Mouse (Mus musculus) cerebellum, postnatal 4 days (tissue): ENCODE results near the gene Mettl7a1.
"Not testable (repeated sequence)": the region's sequence is repeated elsewhere in the genome, so short reads cannot be mapped to it uniquely, and the experiment has no call there.

Experiments
- DNase-seq, 2 experiments: peaks; one replicate each; pipeline ENCODE4 v3.0.0; 2022; ENCODE audit warnings: low spot score in 2 of 2, mixed read lengths in 1 of 2

Gene Mettl7a1

DNA sequence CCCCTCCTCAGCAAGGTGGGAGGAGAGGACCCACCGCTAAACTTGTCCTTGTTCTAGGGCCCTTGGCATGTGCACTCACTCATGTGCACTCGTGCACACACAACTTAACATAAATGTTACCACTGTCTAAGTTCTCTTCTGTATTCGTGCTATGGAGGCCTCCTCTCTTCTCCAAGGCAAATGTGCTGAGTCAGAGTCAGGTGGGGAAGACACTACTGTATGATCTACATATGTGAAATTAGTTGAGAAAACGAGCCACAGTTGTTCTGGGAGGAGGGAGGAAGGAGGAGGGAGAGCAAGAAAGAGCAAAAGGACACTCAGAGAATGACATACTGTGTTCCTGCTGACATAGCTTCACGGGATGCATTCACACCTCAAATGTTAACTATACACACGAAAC is 3.4 kb upstream of the Mettl7a1 start:
- no peak for DNase-seq

DNA sequence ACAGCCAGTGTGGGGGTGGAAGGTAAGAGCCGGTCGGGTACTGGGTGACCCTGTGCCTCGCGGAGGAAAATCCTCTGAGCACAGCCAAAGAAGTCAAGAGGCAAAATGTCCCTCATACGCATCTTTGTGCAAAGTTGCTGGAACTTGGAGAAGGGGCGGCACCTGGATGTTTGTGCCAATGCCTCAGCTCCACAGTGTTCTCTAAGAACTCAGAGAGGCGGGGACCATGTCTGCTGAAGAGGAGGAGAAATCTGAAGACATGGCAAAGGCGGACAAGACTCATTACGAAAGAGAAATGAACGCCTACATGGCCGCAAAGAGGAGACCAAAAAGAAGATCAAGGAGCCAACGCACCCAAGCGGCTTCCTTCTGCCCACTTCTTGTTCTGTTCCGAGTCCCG is 2.4 kb upstream of the Mettl7a1 start:
- no peak for DNase-seq

DNA sequence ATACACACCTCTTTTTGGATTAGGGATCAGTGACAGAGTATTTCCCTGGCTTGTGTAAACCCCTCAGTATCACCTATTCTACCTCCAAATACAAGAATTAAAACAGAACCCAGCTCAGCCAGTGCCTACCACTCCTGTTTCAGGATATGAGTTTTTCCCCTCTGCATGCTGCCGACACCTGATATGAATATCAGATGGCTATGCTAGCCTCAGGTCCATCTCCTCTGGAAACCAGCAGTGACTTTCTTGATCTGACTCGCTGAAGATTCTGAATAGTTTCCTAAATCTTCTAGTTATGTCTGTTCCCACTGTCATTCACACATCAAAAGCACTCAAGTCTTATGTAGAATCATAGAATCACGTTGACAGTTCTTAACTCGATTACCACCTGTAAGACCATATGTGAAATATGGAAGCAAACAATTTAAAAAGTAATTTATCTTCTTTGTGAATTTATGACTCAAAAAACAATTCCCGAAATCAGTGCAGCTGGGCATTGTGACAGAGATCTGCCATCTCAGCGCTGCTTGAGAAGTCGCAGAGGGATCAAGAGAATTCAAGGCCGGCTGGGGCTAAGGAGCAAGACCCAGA is 417 bp upstream of the Mettl7a1 start:
- no peak for DNase-seq

DNA sequence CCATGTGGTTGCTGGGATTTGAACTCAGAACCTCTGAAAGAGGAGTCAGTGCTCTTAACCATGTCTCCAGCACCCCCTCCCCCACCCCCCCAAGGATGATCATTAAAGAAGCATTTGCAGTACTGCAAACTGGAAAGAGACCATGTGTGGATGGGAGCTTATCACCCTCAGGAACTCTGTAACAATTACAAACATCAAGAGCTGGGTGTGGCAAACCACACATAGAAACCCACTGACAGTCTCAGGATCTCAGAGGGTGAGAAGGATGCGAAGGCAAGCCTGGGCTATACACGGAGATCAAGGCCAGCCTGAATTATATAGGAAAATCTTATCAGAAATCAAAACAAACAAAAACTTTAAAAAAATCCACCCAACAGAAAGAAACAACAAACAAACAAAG is 2.3 kb downstream of the Mettl7a1 start:
- DNase-seq: no peak

DNA sequence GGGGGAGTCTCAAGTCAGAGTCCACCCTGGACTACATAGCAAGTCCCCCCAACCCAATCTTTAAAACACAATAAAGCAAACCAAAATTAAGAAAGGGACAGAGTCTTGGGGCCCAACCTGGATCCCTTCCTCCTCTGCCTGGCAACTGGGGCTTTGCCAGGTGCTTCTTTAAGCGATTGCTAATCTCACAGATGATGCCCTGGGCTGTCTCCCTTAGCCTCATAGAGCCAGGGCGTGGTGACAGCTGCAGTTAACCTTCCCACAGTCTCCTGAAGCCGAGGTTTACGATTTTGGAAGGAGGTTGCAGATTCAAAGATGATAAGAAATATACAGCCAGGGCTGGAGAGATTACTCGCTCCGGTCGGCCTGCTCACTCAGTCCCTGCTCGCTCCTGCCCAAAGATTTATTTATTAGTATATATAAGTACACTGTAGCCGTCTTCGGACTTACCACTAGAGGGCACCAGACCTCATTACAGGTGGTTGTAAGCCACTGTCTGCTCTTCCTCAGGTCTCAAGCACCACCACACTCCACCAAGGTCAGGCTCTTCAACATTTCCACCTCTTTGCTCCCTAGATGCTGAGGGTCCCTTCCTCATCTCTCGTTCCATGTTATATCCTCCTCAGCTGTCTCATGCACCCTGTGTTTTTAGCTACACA is 3.6 kb downstream of the Mettl7a1 start:
- not testable (repeated sequence) for DNase-seq

DNA sequence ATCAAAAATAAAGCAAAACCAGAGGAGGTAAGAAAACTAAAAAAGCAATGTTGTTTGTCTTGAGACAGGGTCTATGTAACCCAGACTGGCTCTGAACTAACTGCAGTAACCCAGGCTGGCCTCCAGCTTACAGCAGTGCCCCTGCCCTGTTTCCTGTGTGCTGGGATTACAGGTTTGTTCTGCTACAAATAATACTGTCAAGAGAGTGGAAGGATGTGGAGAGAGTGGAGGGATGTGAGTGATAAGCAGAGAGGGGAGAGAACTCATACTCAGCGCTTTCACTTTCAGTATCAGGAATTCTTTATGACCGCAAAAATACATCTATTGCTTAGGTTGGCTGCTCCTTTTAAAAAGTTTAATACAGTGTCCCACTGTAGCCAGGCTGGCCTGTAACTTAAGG is 8.4 kb downstream of the Mettl7a1 start:
- no peak for DNase-seq

DNA sequence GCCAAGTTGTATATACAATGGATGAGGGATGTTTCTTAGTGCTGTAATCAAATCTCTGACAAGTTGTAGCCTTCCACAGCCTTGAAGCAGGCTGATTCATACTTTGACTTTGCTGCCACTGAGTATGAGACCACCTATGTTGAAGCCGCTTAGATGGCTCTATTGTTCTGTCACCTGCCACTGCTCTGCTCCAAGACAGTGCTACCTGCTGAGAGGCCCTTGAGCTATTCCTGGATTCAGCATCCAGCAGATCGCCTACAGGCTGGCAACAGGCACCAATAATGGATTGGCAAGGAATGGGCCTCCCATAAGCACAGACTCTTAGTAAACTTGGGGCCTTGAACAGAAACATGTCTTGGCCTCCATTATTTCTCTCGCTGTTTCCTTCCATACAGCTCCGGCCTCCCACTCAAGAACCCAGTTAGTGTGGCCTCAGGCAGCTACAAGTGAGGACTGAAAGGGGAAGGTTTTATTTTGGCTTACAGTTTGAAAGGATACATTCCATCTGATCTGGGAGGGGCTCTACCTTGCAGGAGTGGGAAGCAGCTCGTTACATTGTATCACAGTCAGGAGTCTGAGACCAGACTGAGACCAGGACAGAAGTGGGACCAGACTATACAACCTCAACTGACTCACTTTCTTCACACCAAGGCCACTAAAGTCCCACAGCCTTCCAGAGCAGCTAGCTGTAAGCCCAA is 10.7 kb downstream of the Mettl7a1 start:
- no peak for DNase-seq

DNA sequence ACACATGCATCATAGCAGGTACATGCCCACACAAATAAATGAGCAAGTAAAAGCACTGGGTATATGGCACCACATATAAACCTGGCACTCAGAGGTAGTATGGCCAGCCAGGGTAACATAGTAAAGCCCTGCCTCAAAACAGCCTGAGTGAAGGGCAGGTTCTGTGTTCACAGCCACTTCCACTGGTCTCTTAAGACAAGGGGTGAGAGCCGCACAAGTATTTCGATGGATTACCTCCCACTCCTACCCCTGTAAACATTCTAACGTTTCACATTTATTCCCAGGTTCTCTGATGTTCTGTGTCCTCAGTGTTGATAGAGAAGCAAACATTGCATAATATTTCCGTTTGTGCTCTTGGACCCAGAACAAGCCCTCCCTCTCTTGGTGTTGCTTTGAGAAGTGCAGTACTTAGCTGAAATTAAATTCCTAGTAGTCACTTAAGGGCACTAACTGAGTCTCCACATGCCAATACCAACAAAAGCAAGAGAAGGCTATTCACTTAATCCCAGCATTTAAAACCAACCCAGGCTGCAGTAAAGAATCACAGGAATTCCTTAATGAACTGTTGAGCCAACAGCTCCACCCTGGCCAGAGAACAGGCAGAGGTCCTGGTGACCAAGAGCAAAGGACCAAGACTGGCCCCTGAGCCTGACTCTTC is 14.2 kb downstream of the Mettl7a1 start:
- DNase-seq: not testable (repeated sequence)

DNA sequence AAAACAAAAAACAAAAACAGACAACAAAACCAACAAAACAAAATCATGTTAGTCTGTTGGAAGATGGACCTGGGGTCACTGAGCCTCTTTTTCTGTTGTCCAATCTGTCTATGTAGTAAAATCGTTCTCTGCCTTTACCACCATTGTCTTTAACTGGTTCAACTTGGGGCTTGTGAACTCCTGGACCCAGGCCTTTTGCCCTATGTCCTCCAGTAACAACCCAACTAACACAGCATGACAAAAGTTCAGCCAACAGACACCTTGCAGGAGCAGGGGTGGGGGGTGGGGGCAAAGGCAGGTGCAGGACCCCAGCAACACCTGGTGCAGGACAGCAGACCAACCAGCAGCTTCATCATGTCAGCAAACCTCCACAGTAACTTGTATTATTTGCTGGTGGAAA is 15.9 kb downstream of the Mettl7a1 start:
- DNase-seq: no peak

DNA sequence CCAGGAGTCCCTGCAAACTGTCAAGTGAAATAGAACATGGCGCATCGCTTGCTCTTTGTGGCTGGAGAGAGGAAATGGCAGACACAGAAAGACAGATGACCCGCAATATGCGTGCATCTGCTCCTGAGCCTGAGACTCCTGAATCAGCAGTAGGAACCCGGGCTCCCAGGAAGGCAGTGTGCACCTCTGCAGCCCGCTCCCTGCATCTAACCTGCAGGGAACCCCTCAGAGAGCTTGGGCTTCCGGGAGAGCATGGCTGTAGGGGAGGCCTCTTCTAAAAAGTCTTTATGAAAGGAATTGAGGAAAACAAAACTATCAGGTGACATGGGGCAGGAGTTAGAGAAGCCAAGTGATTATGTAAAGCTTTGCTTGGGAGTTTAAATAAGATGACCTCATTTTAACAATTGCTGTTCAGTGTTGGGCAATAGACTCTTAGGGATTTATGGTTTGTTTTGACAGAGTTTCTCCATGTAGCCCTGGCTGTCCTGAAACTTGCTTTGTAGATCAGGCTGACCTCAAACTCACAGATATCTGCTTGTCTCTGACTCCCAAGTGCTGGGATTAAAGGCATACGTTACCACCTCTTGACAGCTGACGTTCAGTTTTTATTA is 16.5 kb downstream of the Mettl7a1 start:
- no peak for DNase-seq

DNA sequence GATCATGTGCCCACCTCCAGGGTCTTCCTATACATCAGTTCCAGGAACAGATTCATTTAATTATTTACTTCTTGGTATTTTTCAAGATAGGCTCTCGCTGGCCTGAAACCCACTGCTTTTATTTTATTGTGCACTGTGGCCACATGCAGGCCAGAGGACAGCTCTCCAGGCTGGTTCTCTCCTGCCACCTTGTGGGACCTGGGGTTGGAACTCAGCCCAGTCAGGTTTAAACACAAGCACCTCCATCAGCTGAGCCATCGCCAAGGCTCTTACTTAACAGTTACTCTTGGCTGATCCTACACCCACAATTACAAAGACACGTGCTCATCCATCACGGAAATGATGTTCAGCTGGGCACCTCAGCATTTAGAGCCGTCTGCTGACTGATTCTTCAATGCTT is 17.2 kb downstream of the Mettl7a1 start:
- peak in 1 of 2 experiments; percentile 9 for DNase-seq

DNA sequence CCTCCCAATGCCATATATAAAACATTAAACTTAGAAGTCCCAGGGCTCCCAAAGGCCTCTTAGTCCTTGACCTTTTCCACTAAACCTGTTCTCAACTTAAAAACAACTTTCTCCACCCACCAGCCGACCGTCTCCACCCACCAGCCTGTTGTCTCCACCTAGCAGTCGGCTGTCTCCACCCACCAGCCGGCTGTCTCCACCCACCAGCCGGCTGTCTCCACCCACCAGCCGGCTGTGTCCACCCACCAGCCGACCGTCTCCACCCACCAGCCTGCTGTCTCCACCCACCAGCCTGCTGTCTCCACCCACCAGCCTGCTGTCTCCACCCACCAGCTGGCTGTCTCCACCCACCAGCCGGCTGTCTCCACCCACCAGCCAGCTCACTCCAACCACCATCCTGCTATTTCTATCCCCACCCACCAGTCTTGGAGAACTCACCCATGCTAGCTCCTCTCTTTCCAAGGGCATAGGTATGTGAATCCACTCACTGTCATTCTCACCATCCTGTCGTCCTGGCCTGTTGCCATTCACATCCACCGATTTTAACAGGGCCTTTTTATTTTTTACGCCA is 20.2 kb downstream of the Mettl7a1 start:
- DNase-seq: no peak

DNA sequence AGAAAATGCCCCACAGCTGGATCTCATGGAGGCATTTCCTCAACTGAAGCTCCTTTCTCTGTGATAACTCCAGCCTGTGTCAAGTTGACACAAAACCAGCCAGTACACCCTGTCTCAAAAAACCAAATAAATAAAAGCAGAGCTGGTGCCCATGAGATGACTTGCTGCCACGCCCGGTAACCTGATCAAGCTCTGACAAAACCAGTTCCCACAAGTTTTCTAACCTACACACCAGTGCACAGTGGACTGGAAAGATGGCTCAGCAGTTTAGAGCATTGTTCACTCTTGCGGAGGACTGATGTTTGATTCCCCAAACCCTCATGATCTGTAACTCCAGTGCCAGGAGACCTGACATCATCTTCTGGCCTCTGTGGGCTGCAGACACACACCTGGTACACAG is 21.3 kb downstream of the Mettl7a1 start:
- DNase-seq: no peak

DNA sequence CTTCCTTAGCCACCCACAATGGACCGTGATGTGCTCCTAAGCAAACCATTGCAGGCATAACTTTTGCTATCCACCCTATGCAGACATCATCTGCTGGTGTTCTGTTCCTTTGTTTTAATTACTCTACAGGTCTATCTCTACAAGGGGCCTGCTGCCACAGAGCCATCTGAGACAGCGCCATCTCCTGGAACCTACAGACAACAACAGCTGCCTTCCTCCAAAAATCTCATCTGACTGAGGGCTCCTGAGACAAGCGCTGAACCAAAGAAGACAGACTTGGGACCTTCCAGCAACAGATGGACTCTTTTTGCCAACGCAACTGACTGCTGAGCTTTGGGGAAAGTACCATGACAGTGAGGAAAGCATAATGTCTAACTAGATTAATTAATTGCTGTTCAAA is 24.1 kb downstream of the Mettl7a1 start:
- not testable (repeated sequence) for DNase-seq

DNA sequence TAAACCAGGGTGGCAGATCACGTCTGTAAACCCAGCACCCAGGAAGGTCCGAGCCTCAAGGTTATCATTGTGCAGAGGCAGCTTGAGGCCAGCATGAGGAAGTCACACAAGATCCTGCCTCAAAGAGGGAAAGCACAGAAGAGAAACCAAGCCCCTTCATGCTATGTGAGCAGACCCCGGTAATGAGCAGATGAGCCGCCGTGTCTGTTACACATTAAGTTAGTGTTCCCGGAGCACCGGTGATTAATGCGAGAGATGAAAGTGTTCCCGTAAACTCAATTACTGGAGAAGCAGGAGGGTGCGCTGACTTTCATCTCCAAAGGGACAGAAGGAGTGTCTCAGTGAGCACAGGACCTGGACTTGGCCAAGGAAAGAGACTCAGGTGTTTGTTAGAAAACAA is 25.4 kb downstream of the Mettl7a1 start:
- not testable (repeated sequence) for DNase-seq

DNA sequence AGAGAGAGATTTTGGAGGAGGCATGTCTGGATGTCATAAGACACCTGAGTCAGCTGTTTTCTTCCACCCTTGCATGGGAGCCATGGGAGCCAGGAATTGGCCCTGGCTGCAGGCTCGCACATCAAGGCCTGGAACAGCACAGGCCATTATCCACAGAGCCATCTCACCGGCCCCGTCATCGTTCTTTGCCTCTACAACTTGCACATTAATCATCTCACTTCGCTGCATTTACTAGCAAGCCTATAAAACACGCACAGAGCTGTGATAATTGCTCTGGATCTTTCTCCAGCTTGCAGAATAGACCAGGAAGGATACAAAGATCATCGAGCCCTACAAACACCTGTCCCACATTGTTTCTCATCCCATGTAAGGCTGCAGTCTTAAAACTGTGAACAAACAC is 26.8 kb downstream of the Mettl7a1 start:
- no peak for DNase-seq

DNA sequence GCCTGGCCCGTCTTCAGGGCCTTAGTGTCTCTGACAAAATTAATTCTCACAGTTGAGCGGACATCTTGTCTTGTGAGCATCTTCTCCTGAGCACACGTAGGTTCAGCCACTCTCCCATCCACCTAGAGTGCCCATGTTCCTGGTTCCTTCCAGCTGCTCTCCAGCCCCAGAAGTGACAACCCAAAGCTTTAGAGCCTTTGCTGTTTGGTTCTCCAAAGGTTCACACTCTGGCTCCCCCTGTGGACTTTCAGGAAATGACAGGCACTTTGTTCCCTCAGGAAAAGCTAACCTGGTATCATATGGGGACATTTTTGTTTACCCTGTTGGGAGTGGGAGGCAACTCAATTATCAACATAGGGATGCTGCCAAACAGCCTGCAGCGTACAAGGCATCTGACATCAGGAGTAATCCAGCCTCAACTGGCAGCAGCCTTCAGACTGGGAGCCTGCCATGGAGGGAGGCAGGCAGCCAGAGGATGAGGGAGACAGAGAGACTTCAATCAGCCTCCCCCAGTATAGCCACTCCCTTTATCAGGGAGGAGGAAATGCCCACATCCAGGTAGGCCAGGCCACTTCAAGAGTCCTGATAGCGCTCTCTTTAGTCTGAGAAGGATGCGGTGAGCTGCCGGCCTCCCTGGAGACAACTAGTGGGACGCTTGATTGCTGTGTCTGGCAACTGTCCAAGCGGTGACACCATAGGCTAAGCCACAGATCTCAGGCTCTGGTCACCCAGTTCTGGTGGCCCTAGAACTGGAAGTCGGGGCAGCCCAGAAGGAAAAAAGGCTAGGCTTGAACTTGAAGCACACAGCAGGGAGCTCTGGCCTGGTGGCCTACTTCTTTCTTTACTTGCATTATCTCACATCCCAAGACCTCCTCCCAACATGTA is 28.4 kb downstream of the Mettl7a1 start:
- not testable (repeated sequence) for DNase-seq

DNA sequence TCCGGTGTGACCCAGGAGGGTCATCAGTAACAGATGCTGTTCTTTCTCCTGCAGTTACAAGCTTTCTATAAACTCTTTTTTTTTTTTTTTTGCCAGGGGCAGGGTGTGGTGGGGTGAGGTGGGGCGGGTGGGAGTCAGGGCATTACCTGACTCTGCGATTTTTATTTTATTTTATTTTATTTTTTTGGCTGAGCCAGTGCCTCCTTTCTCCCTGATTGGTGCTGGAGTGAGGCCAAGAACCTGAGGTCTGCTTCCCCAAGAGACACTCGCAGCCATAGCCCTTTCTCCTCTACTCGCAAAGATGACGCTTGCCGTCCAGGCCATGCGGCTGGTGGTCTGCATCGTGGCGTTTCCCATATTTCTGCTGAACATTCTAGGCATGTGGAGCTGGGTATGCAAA is 30.7 kb downstream of the Mettl7a1 start, which contains the start of gene Mettl7a3:
TSS of gene Mettl7a3 (plus strand) at position 301 of the 400 bp plus-strand sequence.
- DNase-seq: no peak

DNA sequence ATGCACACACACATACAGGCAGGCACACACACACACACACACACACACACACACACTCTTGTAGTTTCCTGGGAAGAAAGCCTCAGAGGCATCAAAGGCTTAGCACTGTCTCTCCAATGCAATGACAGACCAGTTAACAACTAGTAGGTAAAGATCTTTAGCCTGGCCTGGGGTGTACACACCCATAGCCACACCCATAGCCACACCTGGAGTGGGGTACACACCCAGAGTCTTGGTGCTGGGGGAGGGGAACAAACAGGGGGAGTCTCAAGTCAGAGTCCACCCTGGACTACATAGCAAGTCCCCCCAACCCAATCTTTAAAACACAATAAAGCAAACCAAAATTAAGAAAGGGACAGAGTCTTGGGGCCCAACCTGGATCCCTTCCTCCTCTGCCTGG is 33.4 kb downstream of the Mettl7a1 start:
- DNase-seq: not testable (repeated sequence)

DNA sequence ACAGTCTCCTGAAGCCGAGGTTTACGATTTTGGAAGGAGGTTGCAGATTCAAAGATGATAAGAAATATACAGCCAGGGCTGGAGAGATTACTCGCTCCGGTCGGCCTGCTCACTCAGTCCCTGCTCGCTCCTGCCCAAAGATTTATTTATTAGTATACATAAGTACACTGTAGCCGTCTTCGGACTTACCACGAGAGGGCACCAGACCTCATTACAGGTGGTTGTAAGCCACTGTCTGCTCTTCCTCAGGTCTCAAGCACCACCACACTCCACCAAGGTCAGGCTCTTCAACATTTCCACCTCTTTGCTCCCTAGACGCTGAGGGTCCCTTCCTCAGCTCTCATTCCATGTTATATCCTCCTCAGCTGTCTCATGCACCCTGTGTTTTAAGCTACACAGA is 33.9 kb downstream of the Mettl7a1 start:
- peak in 1 of 2 experiments; percentile 56 for DNase-seq
